Mouse (Mus musculus) liver, embryonic 14.5 days (tissue): ENCODE measurements around the gene Nudt11. TPM values are rescaled to one million over a fixed set of nuclear protein-coding genes. Genes with fewer than 3 reads are reported as not detected.

Experiments used
- ATAC-seq: fragments of 200-750 bp; cut with Nextera tagmentation; 2 replicates; pipeline ENCODE4 v1.8.0; 2017; ENCODE audit warnings: moderate number of reproducible peaks, mild to moderate bottlenecking, moderate library complexity; ENCODE audit not compliant: insufficient read depth
- DNase-seq, 3 experiments: peaks; one replicate each; pipeline ENCODE4 v3.0.0-alpha.2; 2012 to 2013; ENCODE audit warnings: low read depth in 3 of 3, low spot score in 3 of 3
- H3K27ac ChIP-seq: fragments of 300-500 bp; sonication (generic); 2 replicates; pipeline ENCODE4 v1.5.1; 2014; ENCODE audit warnings: moderate library complexity, mild to moderate bottlenecking, control low read depth, inconsistent platforms
- H3K27me3 ChIP-seq: fragments of 300-500 bp; sonication (generic); 2 replicates; pipeline ENCODE4 v1.6.1; 2014; ENCODE audit warnings: mild to moderate bottlenecking, low read length, moderate library complexity; ENCODE audit not compliant: control insufficient read depth, insufficient read depth
- H3K36me3 ChIP-seq: fragments of 300-500 bp; sonication (generic); replicated peaks from 2 replicates; pipeline ENCODE4 v1.6.1; 2014; ENCODE audit warnings: low read depth; ENCODE audit not compliant: control insufficient read depth, insufficient read depth
- H3K4me1 ChIP-seq, 2 experiments: fragments of 200-500 bp in 1 of 2; fragments of 300-500 bp in 1 of 2; sonication (generic) in 1 of 2; replicated peaks; 2 replicates each; pipeline ENCODE4 v1.6.1; 2012 to 2014; ENCODE audit warnings: antibody characterized with exemption in 1 of 2, inconsistent platforms in 1 of 2, low read length in 1 of 2; ENCODE audit not compliant: control insufficient read depth in 2 of 2, insufficient read depth in 2 of 2
- H3K4me2 ChIP-seq: fragments of 300-500 bp; sonication (generic); 2 replicates; pipeline ENCODE4 v1.6.1; 2014; ENCODE audit warnings: low read depth, mild to moderate bottlenecking, control low read depth, moderate library complexity
- H3K4me3 ChIP-seq, 2 experiments: fragments of 200-500 bp in 1 of 2; fragments of 300-500 bp in 1 of 2; sonication (generic) in 1 of 2; 2 replicates each; pipeline ENCODE4 v1.5.1; 2012 to 2014; ENCODE audit warnings: low read depth in 2 of 2, low read length in 2 of 2, mild to moderate bottlenecking in 2 of 2, control low read depth in 1 of 2, inconsistent platforms in 1 of 2, moderate library complexity in 1 of 2; ENCODE audit not compliant: insufficient read depth in 1 of 2
- H3K9ac ChIP-seq: fragments of 300-500 bp; sonication (generic); replicated peaks from 2 replicates; pipeline ENCODE4 v1.6.1; 2014; ENCODE audit warnings: mild to moderate bottlenecking, control low read depth, moderate library complexity
- H3K9me3 ChIP-seq: fragments of 300-500 bp; sonication (generic); 2 replicates; pipeline ENCODE4 v1.6.1; 2016; ENCODE audit warnings: low read length, mixed read lengths; ENCODE audit not compliant: control insufficient read depth
- CTCF ChIP-seq: IDR thresholded peaks from 2 replicates; pipeline ENCODE4 v1.5.1; 2016; ENCODE audit warnings: antibody characterized with exemption, low read depth, control low read depth
- EP300 ChIP-seq: IDR thresholded peaks from 2 replicates; pipeline ENCODE4 v1.6.1; 2016; ENCODE audit warnings: antibody characterized with exemption, low read depth
- whole genome bisulfite sequencing: fragments of 180-500 bp; shearing (Covaris S2); extraction: QIAGEN DNeasy Blood & Tissue Kit; methylation state at CpG from one replicate; pipeline ENCODE4 v1.1.7; 2014; ENCODE audit not compliant: insufficient replicate concordance; 5-methylcytosine and 5-hydroxymethylcytosine counted together
- microRNA-seq: library from miRNA; unstranded; fragments of <30 nt; microRNA quantifications from one replicate; pipeline ENCODE4, GENCODE M21; 2016
- polyA plus RNA-seq, 2 experiments: library from polyadenylated mRNA; depleted of rRNA in 1 of 2; stranded (reverse) in 1 of 2; unstranded in 1 of 2; fragments of >200 nt; fragmentation: Nextera tagmentation in 1 of 2; extraction: Ambion mirVana in 1 of 2; gene quantifications; 2 replicates each; pipeline versions ENCODE4 v1.2.1 to v1.2.3; 2012 to 2014

The Nudt11 gene
- polyA plus RNA-seq, 2 experiments = 0.09 to 0.11 TPM

GRCm38 (mm10) chrX:6091996-6092757 lies 44.9 kb downstream of the Nudt11 start:
- Histone ChIP-seq H3K27me3 (peaks cover 2% of the 10 kb centered on the region; the same call in 1 of the 2 replicates), H3K36me3 (no peaks in the 10 kb centered on the region), H3K9me3 (no peaks in the 10 kb centered on the region), H3K4me1 (no peaks in the 10 kb centered on the region), H3K4me3 (no peak overlapping the region), H3K27ac (no peak overlapping the region), H3K9ac (no peak overlapping the region), H3K4me2 (no peak overlapping the region)
- DNase-seq = no peak
- ATAC-seq = no peak
- TF ChIP-seq EP300 (no peak), CTCF (no peak)
- WGBS = 15% methylated on average over 28 of the region's 30 CpGs

Small RNA genes within 50 kb of the gene (microRNA-seq; reads per million reads assigned to microRNA genes)
- not detected for gene Gm27360

Other genes with a start within 250 kb of the Nudt11 start
- not detected in 2 replicates for gene AU022751, start 36.0 kb downstream of the Nudt11 start, polyA plus RNA-seq (2012; rRNA removed)
- gene AU022751, start 36.0 kb downstream of the Nudt11 start, polyA plus RNA-seq (2014; fragmentation: Nextera tagmentation; extraction: Ambion mirVana) = not detected in 2 replicates
- 0.08 and 0.14 TPM in 2 replicates for gene Nudt10, start 125.6 kb downstream of the Nudt11 start, polyA plus RNA-seq (2012; rRNA removed)
- gene Nudt10, start 125.6 kb downstream of the Nudt11 start, polyA plus RNA-seq (2014; fragmentation: Nextera tagmentation; extraction: Ambion mirVana) = not detected in 2 replicates